21 mouse cellular contexts compared by ENCODE assay signal in the genomic region with DNA sequence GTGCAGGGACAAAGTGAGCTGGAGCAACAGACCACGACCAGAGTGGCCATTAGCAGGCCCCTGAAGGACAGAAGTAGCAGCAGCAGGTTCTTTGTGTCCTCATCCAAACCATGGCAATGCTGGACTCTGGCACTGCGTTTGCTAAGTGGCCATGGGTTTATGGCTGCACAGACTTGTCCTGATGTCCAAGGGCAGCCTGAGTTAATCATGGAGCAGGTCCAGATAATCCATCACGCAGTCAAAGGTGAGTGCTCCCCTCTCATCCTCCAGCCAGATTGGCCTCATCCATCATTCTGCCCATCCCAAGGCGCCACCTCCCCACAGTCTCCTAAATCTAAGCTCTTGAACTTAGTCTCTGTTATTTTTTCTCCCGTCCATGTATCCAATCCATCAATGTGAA.
"Had no signal": no experiment of that assay in that cellular context is flagged by ENCODE, and none has a peak within 500 bp of the region (broad histone marks: within the 10 kb centered on the region; RNA-seq: fewer than 3 reads in every experiment).

No protein-coding gene starts in this region.

- H3K36me3 ChIP-seq: lung, embryonic 15.5 days; midbrain, embryonic 10.5 days; midbrain, embryonic 12.5 days; neural tube, embryonic 13.5 days; neural tube, embryonic 15.5 days had no signal

- H3K9me3 ChIP-seq: lung, embryonic 15.5 days; midbrain, embryonic 10.5 days; midbrain, embryonic 12.5 days; neural tube, embryonic 13.5 days; neural tube, embryonic 15.5 days had no signal

- ATAC-seq: lung, postnatal 0 days; midbrain, embryonic 16.5 days had no signal

- H3K4me2 ChIP-seq: lung, embryonic 15.5 days; midbrain, embryonic 12.5 days; neural tube, embryonic 13.5 days; neural tube, embryonic 15.5 days had no signal

- H3K9ac ChIP-seq: lung, embryonic 15.5 days; midbrain, embryonic 12.5 days; neural tube, embryonic 13.5 days; neural tube, embryonic 15.5 days had no signal

- H3K27ac ChIP-seq: lung, embryonic 15.5 days; macrophage; midbrain, embryonic 10.5 days; midbrain, embryonic 12.5 days; neural tube, embryonic 13.5 days; neural tube, embryonic 15.5 days had no signal

- DNase-seq: lung, adult 2 months; lung, postnatal 14 days; lung, postnatal 36 days; midbrain, embryonic 14.5 days; retina, postnatal 1 day; right cerebral cortex, adult 18-20 months; right cerebral cortex, postnatal 25 days; right cerebral cortex, postnatal 4 days; spleen, adult 18-20 months; thymus, adult 18-20 months; thymus, postnatal 14 days; thymus, postnatal 36 days had no signal

- H3K4me1 ChIP-seq: lung, embryonic 15.5 days; midbrain, embryonic 10.5 days; midbrain, embryonic 12.5 days; neural tube, embryonic 13.5 days; neural tube, embryonic 15.5 days had no signal

- H3K4me3 ChIP-seq: lung, embryonic 15.5 days; midbrain, embryonic 10.5 days; midbrain, embryonic 12.5 days; myocyte; neural tube, embryonic 13.5 days; neural tube, embryonic 15.5 days had no signal

- H3K27me3 ChIP-seq: lung, embryonic 15.5 days; midbrain, embryonic 12.5 days; neural tube, embryonic 13.5 days; neural tube, embryonic 15.5 days had no signal
